Comparison of ENCODE assay signal across 12 mouse cellular contexts in genomic region chr4:125977768-125978167, GRCm38 (mm10). TPM values are rescaled to one million over a fixed set of nuclear protein-coding genes. Genes with fewer than 3 reads are reported as not detected.
DNase-seq lines count a peak whose midpoint lies in the region; ATAC-seq and TF ChIP-seq lines count a peak whose summit lies in the region.
"Had no signal": no experiment of that assay in that cellular context is flagged by ENCODE, and none has a peak within 500 bp of the region (broad histone marks: within the 10 kb centered on the region; RNA-seq: fewer than 3 reads in every experiment).

No protein-coding gene starts in this region.

- H3K36me3 ChIP-seq in ES-E14 (ENCODE audit: control insufficient read depth, insufficient read depth, low read length, poor library complexity, severe bottlenecking), result no peaks in the 10 kb centered on the region
- no peaks in the 10 kb centered on the region for H3K36me3 ChIP-seq in hindbrain, postnatal 0 days (ENCODE audit: insufficient read depth, low read length)
- H3K36me3 ChIP-seq: midbrain, embryonic 13.5 days had no signal

- no peak overlapping the region for H3K27ac ChIP-seq in ES-E14 (ENCODE audit: insufficient read depth, low read depth, low read length, poor library complexity, severe bottlenecking)
- H3K27ac ChIP-seq in hindbrain, postnatal 0 days, result no peak overlapping the region
- H3K27ac ChIP-seq: kidney, postnatal 0 days; midbrain, embryonic 13.5 days had no signal

- intact Hi-C loops in gastrocnemius, postnatal 14 days (cut with DNase I; ENCODE audit: low total_unique reads), result no loop called here

- TF ChIP-seq CTCF in hindbrain, postnatal 0 days (IDR thresholded peaks at IDR 0.05; ENCODE audit: low read depth), result no peak

- no peak overlapping the region for H3K9ac ChIP-seq in ES-E14 (ENCODE audit: insufficient read depth, low read depth, low read length, poor library complexity, severe bottlenecking)
- no peak overlapping the region for H3K9ac ChIP-seq in hindbrain, postnatal 0 days (replicated peaks; ENCODE audit: low read length)
- H3K9ac ChIP-seq: midbrain, embryonic 13.5 days had no signal

- H3K4me1 ChIP-seq in ES-E14 (ENCODE audit: control insufficient read depth in 2 of 2, insufficient read depth in 2 of 2, low read length in 2 of 2, poor library complexity in 1 of 2), result no peaks in the 10 kb centered on the region; a peak in 1 of 4 replicates
- no peaks in the 10 kb centered on the region for H3K4me1 ChIP-seq in hindbrain, postnatal 0 days (ENCODE audit: insufficient read depth, low read length)

- no peak overlapping the region for H3K4me2 ChIP-seq in hindbrain, postnatal 0 days (ENCODE audit: low read depth, low read length)
- H3K4me2 ChIP-seq: midbrain, embryonic 13.5 days had no signal

- in situ Hi-C loops in ES-E14 (cut with MboI; ENCODE audit: low sequenced_read_pairs in 2 of 2, unreplicated experiment in 2 of 2), result no loop called here

- no peaks in the 10 kb centered on the region for H3K27me3 ChIP-seq in hindbrain, postnatal 0 days (ENCODE audit: insufficient read depth, low read length)
- H3K27me3 ChIP-seq: midbrain, embryonic 13.5 days had no signal

- H3K4me3 ChIP-seq in ES-E14 (ENCODE audit: insufficient read depth in 1 of 2, low read depth in 1 of 2, low read length in 2 of 2, poor library complexity in 1 of 2, severe bottlenecking in 1 of 2), result no peak overlapping the region
- H3K4me3 ChIP-seq in hindbrain, postnatal 0 days (ENCODE audit: low read length), result no peak overlapping the region
- H3K4me3 ChIP-seq: midbrain, embryonic 13.5 days had no signal

- no peak for ATAC-seq in hindbrain, postnatal 0 days
- ATAC-seq: midbrain, embryonic 13.5 days had no signal

- peak; percentile 7 for DNase-seq in gastrocnemius, postnatal 14 days
- no peak for DNase-seq in gastrocnemius, postnatal 10 days
- DNase-seq in retina, postnatal 1 day, result peak; percentile 49
- DNase-seq in retina, embryonic 14.5 days (ENCODE audit: low spot score), result no peak
- peak; percentile 79 for DNase-seq in ES-E14 (ENCODE audit: low read depth, low spot score)
- DNase-seq in induced T-regulatory cell, adult 2 months (ENCODE audit: low read depth), result peak; percentile 14
- no peak for DNase-seq in hindbrain, postnatal 0 days (ENCODE audit: low spot score)
- DNase-seq in layer of hippocampus, postnatal 36 days, result no peak
- DNase-seq: heart, adult 11 months; right cerebral cortex, postnatal 14 days had no signal

- 78% methylated on average over 9 of the region's 9 CpGs for WGBS in hindbrain, postnatal 0 days

- H3K9me3 ChIP-seq in ES-E14 (ENCODE audit: control insufficient read depth, insufficient read depth, low read depth, low read length), result no peaks in the 10 kb centered on the region
- no peaks in the 10 kb centered on the region for H3K9me3 ChIP-seq in hindbrain, postnatal 0 days (ENCODE audit: low read length)
- H3K9me3 ChIP-seq: midbrain, embryonic 13.5 days had no signal

TF ChIP-seq in ES-E14, 5 proteins besides CTCF, POLR2A, EP300 and RAD21:
- no peak for TF ChIP-seq CHD2 (IDR thresholded peaks at IDR 0.05; ENCODE audit: low read depth, low read length)

RNA-seq across cellular contexts. Expression of gene Csf3r, which starts 46.6 kb away (rescaled TPM):
- under 1 TPM; 0.16 to 0.22 TPM for total RNA-seq in gastrocnemius, postnatal 14 days (2021)
- 1 to 10 TPM in 1 of 2 experiments, not detected in 1; 1.1 TPM for total RNA-seq in gastrocnemius, postnatal 10 days (2021)
- total RNA-seq in ES-E14 (2012; rRNA removed), result 0.11 and 0.18 TPM in 2 replicates
- 0.93 and 1.7 TPM in 2 replicates for total RNA-seq in hindbrain, postnatal 0 days (2014; rRNA removed)
- polyA plus RNA-seq in hindbrain, postnatal 0 days (2015; fragmentation: Nextera tagmentation; extraction: Ambion mirVana), result 0.91 and 0.95 TPM in 2 replicates
- 1 to 10 TPM; 4.4 to 4.5 TPM for total RNA-seq in layer of hippocampus, postnatal 36 days (2021)

Comparison
In these comparisons a context has a peak if more than half of its experiments do, and no peak if none do; other contexts are left out.
1. DNase-seq: peak in gastrocnemius, postnatal 14 days (single experiment), retina, postnatal 1 day (single experiment), ES-E14 (single experiment) and induced T-regulatory cell, adult 2 months (single experiment); none in gastrocnemius, postnatal 10 days (single experiment), retina, embryonic 14.5 days (single experiment), hindbrain, postnatal 0 days (single experiment) and layer of hippocampus, postnatal 36 days (0 of 2).